Mouse (Mus musculus) adrenal gland, adult 8-10 months (tissue): ENCODE data around the gene Ctrl. TPM values are rescaled to one million over a fixed set of nuclear protein-coding genes. Genes with fewer than 3 reads are reported as not detected.
A peak's percentile ranks its signal among the peaks of the same experiment; 100 is the strongest.

Experiments used
- DNase-seq: peaks from one replicate; pipeline ENCODE4 v3.0.0; 2022
- total RNA-seq, 4 experiments: library from RNA; stranded (reverse); gene quantifications; 2 replicates each; pipeline ENCODE4 v1.2.4; 2022

Gene Ctrl
- total RNA-seq, 4 experiments from 2014 or later, result 0.78 to 1.8 (median 0.86) TPM; not detected in 1

DNA sequence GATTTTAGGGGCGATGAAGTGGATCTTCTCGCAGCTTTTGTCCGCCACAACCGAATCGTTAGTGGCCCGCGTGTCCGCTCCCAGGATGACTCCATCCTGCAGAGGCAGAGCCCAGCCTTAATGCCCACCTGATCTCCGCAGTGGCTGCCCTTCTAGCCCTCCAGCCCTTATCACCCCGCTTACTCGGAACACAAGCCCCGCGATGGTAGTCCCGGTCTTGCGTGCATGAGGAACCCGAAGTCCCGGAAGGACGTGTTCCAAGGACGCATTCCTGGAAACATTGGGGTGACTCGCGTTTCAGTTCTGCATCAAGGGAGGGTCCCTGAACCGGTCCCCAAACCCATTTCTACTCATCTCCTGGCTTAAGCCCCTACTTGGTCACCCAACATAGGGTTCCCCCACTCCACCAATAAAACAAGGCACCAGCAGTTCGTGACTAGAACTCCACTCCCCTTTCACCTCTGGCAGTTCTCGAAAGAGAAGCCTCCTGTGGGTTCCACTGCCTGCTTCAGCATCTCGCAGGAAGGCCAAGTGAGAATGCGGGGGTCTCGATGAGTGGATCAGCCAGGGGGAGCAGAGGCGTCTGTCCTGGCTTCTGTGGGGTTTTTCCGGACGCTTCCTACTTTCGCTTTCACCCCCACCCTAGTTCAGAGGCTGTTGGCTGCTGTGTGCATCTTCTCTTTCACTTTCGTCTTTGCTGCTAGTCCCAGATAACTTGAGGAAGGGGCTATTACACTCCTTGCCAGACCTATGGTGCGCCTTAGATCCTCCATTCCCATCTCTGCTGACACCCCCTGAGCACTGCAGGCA is 4.0 kb upstream of the Ctrl start:
- peak; percentile 55 for DNase-seq

DNA sequence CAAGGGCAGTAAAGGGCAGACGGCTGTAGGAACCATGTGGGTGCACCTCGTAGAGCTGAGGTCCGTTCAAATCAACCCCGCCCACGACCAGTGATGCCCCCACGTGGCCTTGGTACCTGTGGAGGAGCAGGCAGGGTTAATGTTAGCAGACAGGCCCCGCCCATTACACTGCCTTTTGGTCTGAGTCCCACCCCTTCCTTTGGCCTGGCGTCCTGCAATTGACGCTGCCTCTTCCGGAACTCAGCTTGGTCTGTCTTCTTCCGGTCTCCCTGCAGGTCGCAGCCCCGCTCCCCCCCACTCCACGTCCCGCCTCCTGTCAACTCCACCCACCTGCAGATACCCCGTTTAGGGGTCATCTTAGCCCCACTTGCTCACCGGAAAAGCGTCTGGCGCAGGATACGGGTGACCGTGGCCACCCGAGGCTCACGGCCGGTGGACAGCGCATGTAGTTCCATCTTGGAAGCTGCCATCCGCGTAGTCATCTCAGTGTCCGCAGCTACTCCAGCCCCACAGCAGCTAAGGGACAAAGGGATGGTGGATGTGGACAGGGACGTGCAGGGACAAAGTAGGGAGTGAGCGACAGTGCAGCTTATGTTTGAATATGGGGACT is 3.3 kb upstream of the Ctrl start:
- peak; percentile 93 for DNase-seq

DNA sequence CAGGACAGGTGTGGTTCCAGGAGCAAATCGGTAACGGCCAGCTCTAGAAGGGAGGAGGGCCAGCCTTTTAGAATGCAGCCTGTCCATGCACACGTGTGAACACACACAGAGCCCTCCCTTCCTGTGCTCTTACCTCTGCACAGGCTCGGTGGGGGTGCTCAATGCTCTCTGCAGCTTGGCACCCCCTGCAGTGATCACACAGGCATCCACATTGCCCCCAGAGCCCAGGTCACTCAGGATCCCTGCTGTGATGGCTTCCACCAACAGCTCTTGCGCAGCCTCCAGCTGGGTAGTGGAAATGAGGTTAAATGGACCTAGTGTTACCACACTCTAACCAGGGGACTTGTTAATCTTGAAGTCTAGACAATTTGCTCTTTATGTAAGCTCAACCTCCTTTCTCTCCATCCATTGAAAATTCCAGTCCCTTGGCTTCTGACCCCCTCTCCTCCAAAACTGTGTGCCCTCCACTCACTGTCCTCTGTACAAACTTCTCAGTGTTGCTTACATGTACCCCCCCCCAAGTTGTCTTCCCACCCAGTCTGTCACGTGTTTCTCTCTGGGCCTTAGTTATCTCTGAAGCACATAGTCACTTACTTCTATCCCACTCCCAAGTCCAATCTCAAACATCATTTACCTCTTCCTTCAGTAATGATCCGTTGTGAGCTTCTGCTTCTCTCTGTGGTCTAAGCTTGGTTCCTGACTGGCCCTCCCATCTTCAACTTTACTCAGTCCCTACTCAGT is 2.4 kb upstream of the Ctrl start:
- no peak for DNase-seq

DNA sequence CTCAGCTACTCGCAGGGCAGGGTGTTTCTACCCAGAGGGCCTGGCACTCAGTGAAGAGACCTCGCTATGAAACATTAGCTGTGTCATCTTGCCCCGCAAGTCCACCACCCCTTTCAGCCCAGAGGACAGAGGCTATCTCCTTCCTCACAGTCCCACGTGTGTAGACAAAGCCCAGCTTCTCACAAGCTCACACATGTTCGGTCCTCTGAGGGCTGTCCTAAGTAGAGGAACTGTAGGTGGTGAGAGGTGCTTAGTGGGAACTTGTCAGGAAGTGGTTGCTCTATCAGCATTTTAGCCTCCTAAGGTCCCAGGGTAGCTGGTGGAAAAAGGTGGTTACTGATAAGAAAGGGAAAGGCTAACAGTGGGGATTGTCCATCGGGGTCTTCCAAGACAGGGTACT is 1.4 kb upstream of the Ctrl start:
- DNase-seq, result no peak

DNA sequence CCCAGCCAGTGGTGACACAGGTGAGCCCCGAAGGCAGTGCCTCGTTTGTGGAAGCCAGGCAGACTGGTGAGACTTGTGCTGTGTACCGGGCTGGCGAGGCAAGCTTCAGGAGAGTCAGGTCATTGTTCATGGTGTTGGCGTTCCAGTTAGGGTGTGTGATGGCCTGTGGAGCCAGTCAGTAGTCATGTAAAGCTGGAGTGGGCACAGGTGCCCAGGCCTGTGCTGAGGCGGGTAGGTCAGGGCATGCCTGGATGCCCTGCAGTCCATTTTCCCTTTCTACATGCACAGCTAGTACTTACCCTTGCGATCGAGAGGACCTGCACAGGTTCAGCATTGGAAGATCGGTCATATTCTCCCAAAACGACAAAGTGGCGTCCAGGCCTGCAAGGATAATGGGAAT is 1.1 kb downstream of the Ctrl start:
- DNase-seq, result no peak

DNA sequence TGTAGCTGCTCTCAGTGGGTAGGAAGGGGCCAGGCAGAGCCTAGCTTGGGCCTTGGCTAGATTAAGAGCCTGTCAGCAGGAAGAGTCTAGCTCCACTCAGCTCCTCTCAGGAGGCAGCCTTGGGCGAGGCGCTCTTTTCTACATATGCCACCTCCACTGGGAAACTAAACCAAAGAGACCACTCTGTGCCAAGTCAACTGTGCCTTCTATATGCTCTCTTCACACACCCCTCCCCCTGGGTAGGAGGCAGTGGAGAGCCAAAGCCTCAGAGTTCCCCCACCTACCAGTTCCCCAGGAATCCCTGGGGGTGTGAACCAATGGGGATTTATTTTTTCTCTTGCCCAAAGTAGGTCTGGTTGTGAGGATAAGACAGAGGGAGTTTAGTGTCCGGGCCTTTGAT is 2.4 kb downstream of the Ctrl start:
- no peak for DNase-seq

DNA sequence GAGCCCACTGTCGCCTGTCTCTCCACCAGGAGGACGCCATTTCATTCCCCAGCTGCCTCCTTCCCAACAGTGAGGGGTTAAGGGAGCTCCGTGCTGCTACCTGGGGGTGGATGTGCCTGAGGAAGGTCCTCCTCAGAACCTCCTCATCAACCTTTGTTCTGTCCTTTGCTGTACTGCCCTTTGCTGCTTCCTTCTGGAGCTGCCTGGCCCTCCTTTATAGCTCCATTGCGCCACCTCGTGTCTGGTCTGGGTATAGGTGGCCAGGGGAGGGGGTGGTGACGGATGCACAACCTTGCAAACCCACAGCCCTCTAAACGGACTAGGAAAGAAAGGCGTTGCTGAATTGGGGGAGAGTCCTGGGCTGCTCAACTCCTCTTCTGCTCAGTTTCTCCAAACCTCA is 3.1 kb downstream of the Ctrl start:
- DNase-seq, result peak; percentile 70

DNA sequence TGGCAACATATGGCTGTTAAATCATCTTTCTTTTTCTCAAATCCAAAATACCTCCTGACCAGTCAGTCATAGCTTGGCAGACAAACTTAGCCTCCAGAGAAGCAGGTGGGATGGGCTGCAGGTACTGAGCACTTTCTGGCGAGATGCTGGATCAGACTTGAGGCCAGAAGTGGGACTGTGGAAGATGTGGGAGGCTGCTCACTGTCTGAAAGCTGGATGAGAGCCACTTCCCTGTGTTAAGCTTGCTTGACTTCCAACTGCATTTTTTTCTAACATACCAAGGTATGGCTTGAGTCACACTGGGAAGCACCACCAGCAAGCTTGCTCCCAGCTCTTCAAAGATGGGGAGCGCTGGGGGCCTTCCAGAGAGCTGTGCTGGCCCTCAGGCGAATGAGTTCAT is 8.5 kb downstream of the Ctrl start:
- DNase-seq, result no peak

DNA sequence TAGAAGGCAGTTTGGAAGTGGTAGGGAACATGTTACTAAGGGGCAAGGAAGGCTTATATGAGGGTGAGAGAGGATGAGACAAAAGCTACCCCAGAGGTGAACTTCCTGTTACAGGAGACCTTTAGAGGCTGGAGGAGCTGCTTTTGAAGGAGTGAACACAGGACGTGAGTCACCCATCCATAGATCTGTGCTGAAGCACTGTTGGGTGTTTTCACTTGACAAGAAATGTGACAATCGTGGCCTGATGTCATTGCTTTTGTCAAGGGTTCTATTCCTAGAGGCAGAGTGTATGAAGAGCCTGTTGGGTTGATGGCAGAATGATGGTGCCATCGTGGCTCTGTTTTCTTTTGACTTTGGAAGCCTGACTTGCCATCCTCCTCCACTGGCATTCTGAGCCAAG is 14.3 kb downstream of the Ctrl start:
- DNase-seq, result no peak

DNA sequence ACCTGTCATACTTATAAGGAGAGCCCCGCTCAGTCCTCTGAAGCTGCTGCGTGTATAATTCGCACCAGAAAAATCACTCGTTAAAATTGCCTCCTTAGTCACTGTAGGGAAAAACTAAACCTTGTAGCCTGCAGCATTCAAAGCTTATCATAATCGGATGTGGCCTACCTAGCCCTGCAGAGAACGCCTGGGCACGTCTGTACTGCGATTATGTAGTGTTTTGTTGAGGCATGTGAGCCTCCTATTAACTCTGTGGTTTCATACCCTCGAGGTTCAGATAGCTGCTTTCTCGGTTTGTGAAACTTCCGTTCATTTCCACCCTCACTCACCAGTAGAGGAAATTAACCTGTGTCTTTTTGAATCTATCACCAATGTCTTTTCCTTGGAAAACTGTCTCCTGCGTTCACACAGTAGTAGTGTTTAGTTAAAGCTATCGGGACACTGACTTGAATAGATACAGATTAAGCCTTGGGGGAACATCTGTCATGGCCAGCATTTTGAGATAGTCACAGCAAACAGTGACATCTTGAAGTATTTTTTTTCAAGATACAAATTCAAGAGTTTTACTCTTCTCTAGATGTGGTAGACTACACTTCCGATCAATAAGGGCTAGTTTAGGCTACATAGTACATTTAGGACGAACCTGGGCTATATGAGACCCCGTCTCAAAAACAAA is 32.6 kb downstream of the Ctrl start:
- DNase-seq, result no peak

DNA sequence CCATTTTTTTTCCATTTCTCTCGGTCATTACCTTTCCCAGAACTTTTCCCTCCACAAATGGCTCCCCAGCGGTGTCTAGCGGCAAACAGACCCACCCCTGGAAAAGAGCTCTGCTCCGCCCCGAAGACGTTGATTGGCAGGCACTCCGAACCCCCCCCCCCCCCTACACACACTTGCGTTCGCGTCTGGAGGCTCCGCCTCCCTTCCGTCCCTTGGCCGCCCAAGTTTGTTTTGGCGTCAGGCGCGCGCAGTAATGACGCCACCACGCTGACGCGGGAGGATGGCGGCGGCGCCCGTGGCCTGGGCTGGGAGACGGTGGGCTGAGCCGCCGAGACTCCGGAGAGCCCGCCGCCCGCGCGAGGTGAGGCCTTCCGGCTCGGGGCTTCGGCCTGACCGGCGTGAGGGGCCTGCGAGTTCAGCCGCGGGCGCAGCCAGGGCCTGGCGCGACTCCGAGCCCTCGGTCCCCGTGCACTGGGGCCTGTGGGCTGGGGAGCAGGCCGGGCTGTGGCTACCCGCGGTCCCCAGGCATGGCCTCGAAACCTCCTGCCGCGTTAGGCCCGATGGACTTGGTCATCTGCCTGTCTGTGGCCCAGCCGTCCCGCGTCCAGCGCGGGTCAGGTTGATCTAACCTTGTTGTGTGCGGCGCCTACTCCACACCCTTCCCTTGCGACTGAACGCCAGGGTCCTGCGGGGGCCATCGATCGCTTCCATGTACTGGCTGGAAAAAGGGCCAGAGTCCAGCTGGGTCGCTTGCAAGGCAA is 33.3 kb downstream of the Ctrl start, which contains the start of gene Pskh1:
TSS of gene Pskh1 (plus strand) at position 262 of the 761 bp plus-strand sequence.
- DNase-seq, result peak; percentile 84

DNA sequence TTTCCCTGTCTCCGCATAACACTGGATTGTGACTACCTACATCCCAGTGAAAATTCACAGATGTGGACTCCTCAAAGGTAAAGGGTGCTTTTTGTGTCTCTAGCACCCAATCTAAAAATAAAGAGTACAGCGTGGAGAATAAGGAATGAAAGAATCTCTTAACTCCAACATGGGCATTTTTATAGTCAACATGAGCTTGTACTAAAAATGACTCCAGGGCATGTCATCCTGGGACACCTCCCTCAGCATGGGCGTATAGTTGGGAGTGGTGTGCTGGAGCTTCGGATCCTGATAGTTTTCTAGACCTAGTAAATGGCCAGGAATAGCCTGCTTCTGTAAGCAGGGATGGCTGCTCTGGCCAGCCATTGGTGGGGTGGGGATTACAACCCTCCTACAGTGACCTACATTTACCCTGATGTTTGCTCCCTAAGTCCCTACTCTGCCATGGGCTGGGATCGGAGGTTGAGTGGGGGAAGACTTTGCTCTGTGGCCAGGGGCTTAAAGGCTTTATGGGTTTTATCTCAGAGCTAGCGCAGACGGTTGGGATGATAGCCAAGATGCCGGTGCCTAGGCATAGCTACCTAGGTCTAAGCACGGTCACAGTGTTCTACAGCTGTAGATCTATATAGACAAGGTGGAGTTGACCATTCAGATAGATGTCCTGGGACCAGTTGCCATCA is 35.7 kb downstream of the Ctrl start:
- no peak for DNase-seq

DNA sequence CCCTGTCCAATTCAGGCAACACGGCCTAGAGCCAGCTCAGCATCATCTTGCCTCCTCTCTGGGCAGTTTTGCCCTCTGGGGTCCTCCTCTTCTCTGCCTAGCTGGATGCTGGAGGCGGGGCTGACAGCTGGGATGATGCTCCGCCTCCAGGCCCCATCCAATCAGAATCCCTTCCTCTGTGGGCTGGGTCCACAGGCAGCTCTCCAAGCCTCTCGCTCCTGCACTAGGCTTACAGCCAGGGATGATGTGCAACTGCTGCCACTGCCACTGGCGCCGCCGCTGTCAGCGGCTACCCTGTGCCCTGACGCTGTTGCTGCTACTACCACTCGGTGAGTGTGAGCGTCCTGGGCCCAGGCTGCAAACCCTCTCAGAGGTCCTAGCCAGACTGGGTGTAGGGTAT is 40.3 kb downstream of the Ctrl start, which contains the start of gene Nrn1l:
TSS of gene Nrn1l (plus strand) at position 229 of the 400 bp plus-strand sequence.
- DNase-seq, result peak; percentile 65

DNA sequence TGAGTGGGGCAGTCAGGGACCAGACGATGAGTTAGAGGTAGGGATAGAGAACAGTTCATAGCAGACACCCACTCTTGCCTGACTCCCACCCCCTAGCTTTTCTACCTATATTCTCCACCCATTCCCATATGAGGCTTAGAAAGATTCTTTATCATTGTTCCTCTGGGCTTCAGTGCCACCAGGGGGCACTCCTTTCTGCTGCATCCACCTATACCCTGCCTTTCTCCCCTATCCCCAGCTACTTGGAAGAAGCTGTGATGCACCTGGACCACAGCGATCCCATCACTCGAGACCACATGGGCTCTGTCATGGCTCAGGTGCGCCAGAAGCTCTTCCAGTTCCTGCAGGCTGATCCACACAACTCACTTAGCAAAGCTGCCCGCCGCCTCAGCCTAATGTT is 41.2 kb downstream of the Ctrl start:
- no peak for DNase-seq

DNA sequence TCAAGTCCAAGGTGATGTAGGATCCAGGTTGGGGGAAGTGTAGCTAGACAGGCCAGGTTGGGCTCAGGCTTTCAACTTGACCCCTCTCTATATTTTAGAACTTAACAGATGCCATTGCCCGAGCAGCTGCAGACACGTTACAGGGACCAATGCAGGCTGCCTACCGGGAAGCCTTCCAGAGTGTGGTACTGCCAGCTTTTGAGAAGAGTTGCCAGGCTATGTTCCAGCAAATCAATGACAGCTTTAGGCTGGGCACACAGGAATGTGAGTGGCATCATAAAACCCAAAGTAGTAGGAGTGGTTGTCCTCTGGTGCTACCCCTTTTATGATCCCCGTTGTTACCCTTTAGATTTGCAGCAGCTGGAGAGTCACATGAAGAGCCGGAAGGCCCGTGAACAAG is 42.8 kb downstream of the Ctrl start:
- DNase-seq, result no peak

DNA sequence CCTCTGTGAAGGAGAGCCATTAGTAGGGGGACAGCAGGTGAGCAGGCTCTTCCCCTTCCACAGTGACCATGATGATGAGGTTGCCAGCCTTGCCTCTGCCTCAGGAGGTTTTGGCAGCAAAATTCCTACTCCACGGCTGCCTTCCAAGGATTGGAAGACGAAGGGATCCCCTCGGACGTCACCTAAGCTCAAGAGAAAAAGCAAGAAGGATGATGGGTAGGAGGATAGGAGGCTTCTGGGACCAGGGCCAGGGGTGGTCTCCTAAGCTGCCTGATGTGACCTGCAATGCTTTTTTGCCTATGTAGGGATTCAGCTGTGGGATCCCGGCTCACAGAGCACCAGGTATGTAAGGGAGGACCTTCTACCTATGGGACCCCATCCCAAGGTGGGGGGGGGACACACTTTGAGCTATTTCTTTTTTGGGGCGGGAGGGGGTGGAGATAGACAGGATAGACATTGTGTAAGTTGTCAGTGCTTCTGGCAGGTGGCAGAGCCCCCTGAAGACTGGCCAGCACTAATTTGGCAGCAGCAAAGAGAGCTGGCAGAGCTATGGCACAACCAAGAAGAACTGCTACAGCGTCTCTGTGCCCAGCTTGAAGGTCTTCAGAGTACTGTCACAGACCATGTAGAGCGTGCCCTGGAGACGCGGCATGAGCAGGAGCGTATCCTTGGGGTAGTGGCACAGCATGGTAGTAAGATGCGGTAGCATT is 43.8 kb downstream of the Ctrl start:
- no peak for DNase-seq
